Mouse (Mus musculus) midbrain, embryonic 16.5 days (tissue): ENCODE measurements around the gene Mdm4. TPM values are rescaled to one million over a fixed set of nuclear protein-coding genes. Genes with fewer than 3 reads are reported as not detected.

Experiments used
- ATAC-seq: fragments of 200-750 bp; cut with Nextera tagmentation; 2 replicates; pipeline ENCODE4 v1.8.0; 2017; ENCODE audit warnings: moderate TSS enrichment
- H3K27ac ChIP-seq: fragments of 300-500 bp; sonication (generic); 2 replicates; pipeline ENCODE4 v1.5.1; 2014; ENCODE audit warnings: mild to moderate bottlenecking, low read length, mixed read lengths
- H3K27me3 ChIP-seq: fragments of 300-500 bp; sonication (generic); 2 replicates; pipeline ENCODE4 v1.6.1; 2014; ENCODE audit warnings: low read depth, low read length, mixed read lengths; ENCODE audit not compliant: control insufficient read depth, insufficient read depth
- H3K36me3 ChIP-seq: fragments of 300-500 bp; sonication (generic); 2 replicates; pipeline ENCODE4 v1.6.1; 2014; ENCODE audit warnings: mild to moderate bottlenecking, low read length, moderate library complexity, mixed read lengths; ENCODE audit not compliant: control insufficient read depth, insufficient read depth
- H3K4me1 ChIP-seq: fragments of 300-500 bp; sonication (generic); 2 replicates; pipeline ENCODE4 v1.6.1; 2014; ENCODE audit warnings: mild to moderate bottlenecking, low read length, mixed read lengths; ENCODE audit not compliant: control insufficient read depth, insufficient read depth
- H3K4me2 ChIP-seq: fragments of 300-500 bp; sonication (generic); 2 replicates; pipeline ENCODE4 v1.6.1; 2014; ENCODE audit warnings: mild to moderate bottlenecking, low read length, mixed read lengths
- H3K4me3 ChIP-seq: fragments of 300-500 bp; sonication (generic); 2 replicates; pipeline ENCODE4 v1.5.1; 2014; ENCODE audit warnings: low read depth, mild to moderate bottlenecking, low read length, moderate library complexity, mixed read lengths
- H3K9ac ChIP-seq: fragments of 300-500 bp; sonication (generic); 2 replicates; pipeline ENCODE4 v1.6.1; 2014; ENCODE audit warnings: low read depth, low read length, mixed read lengths
- H3K9me3 ChIP-seq: fragments of 300-500 bp; sonication (generic); replicated peaks from 2 replicates; pipeline ENCODE4 v1.6.1; 2014; ENCODE audit warnings: mild to moderate bottlenecking, low read length, mixed read lengths; ENCODE audit not compliant: control insufficient read depth, poor library complexity, severe bottlenecking
- WGBS: fragments of 180-500 bp; shearing (Covaris S2); extraction: QIAGEN DNeasy Blood & Tissue Kit; methylation state at CpG from one replicate; pipeline ENCODE4 v1.1.7; 2014; 5-methylcytosine and 5-hydroxymethylcytosine counted together
- polyA plus RNA-seq: library from polyadenylated mRNA; unstranded; fragments of >200 nt; fragmentation: Nextera tagmentation; extraction: Ambion mirVana; gene quantifications from 2 replicates; pipeline ENCODE4 v1.2.1, GENCODE M21; 2015

Gene Mdm4
- polyA plus RNA-seq, 1 experiment from 2014 or later, result 35.4 TPM

DNA sequence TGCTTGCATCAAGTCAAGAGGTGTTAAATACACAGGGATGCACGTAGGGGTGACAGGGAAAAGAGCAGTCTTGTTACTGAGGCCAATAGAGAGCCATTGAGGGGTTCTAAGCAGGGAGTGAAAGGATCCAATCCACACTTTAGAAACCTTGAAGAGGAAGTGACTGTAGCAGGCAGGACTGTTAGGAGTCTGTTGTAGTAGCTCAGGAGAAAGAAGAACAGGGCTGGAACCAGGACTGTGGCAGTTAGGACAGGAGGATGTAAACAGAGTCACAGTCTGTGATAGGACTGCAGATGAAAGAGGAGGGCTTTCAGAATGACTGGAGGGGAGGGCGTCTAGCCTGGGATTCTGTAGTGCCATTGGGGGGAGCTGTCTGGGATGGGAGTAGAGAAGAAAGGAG, 29.2 kb upstream of the Mdm4 start:
- Histone ChIP-seq H3K27me3 (no peaks in the 10 kb centered on the region), H3K27ac (no peak overlapping the region), H3K9ac (no peak overlapping the region), H3K4me2 (no peak overlapping the region), H3K9me3 (no peaks in the 10 kb centered on the region), H3K4me3 (no peak overlapping the region), H3K36me3 (peaks cover 3% of the 10 kb centered on the region; the same call in 1 of the 2 replicates), H3K4me1 (peaks cover 11% of the 10 kb centered on the region; the same call in 1 of the 2 replicates)
- no peak for ATAC-seq
- 47% methylated on average over 2 of the region's 2 CpGs for WGBS

DNA sequence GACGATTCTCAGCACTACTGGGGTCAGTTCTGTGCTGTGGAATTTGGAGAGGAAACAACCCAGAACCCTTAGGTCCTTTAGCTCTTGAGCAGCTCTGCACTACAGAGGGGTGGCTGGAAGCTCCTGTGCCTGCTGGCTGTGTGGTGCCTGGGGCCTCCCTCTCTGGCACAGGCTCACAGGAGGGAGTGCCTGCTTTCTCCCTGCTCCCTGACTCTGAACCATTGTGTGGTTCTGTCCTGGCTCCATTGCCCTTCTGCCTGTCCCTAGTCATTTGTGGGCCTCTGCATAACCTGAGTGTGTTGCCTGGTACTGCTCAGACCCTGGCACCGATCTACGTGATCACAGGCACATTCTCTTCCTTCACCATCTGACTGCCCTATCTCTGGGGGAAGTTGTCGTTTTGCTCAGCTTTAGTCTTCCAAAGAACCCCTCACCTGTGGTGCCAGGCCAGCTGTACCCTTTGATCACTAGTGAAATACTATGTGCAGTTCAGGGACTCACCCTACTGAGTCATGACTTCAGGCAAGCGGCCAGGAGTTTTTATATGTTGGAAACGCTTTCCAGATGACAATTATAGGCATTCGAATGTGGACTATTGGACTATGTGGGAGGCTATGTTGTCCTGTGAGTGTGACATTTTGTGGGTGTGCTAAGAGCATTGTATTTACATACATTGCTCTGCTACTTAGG, 27.1 kb upstream of the Mdm4 start:
- ATAC-seq, result 0 out of 2 replicates have a peak, but pooled peaks have one; percentile 37
- Histone ChIP-seq H3K4me1 (peaks cover 17% of the 10 kb centered on the region; the same call in 1 of the 2 replicates), H3K36me3 (no peaks in the 10 kb centered on the region), H3K9me3 (no peaks in the 10 kb centered on the region), H3K4me2 (no peak overlapping the region), H3K4me3 (no peak overlapping the region), H3K27me3 (no peaks in the 10 kb centered on the region), H3K9ac (no peak overlapping the region), H3K27ac (no peak overlapping the region)
- WGBS, result 67% methylated on average over 7 of the region's 7 CpGs

- peaks cover 20% of the 10 kb centered on the region; the same call in 1 of the 2 replicates for H3K4me1 ChIP-seq
- H3K27me3 ChIP-seq, result no peaks in the 10 kb centered on the region
- H3K4me2 ChIP-seq, result no peak overlapping the region
- no peak overlapping the region for H3K9ac ChIP-seq
- H3K27ac ChIP-seq, result no peak overlapping the region
- 84% methylated on average over 8 of the region's 8 CpGs for WGBS
- no peak overlapping the region for H3K4me3 ChIP-seq
- H3K9me3 ChIP-seq, result no peaks in the 10 kb centered on the region
- H3K36me3 ChIP-seq, result no peaks in the 10 kb centered on the region
- ATAC-seq, result no peak
Measured at GRCm38 (mm10) chr1:133054326-133054725, 24.0 kb upstream of the Mdm4 start.

DNA sequence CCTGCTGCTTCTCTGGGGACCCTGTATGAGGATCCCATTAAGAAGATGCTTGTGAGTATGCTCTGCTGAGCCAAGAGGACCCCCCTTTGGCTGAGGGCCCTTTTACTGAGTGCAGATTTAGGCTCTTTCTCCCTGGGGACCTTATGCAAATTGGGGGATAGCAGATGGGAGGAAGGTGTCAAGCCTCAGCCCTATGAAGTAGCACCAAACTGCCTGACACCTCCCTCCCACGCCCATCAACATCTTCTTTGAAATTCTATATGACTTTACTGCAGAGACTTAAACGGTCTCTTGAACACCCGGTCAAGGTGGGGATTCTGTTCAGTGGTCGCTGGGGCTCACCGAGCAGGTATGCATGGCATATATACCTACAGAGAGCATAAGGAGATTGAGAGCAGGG, 22.7 kb upstream of the Mdm4 start:
- ATAC-seq, result no peak
- H3K9ac ChIP-seq, result no peak overlapping the region
- 73% methylated on average over 5 of the region's 5 CpGs for WGBS
- no peaks in the 10 kb centered on the region for H3K36me3 ChIP-seq
- H3K27ac ChIP-seq, result no peak overlapping the region
- no peaks in the 10 kb centered on the region for H3K27me3 ChIP-seq
- H3K9me3 ChIP-seq, result no peaks in the 10 kb centered on the region
- H3K4me3 ChIP-seq, result no peak overlapping the region
- H3K4me1 ChIP-seq, result peaks cover 30% of the 10 kb centered on the region
- H3K4me2 ChIP-seq, result no peak overlapping the region

DNA sequence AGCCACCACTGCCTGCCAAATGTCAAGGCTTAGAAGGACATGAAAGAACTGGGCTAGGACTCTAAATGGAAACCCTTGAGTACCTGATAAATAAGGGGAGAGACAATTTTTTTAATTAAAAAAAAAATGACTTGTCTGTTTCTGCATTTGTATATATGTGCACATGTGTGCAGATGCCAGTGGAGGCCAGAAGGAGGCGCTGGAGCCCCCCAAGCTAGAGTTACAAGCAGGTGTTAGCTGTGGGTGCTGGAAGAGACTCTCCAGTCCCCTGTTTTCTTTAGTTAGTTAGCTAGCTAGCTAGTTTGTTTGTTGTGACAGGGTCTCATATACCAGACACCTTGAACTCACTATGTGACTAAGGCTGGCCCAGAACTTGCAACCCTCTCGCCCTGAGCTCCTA, 21.5 kb upstream of the Mdm4 start:
- no peaks in the 10 kb centered on the region for H3K9me3 ChIP-seq
- WGBS, result 91% methylated on average over 2 of the region's 2 CpGs
- no peak overlapping the region for H3K4me2 ChIP-seq
- H3K9ac ChIP-seq, result no peak overlapping the region
- H3K4me3 ChIP-seq, result no peak overlapping the region
- no peak overlapping the region for H3K27ac ChIP-seq
- no peaks in the 10 kb centered on the region for H3K36me3 ChIP-seq
- peaks cover 31% of the 10 kb centered on the region for H3K4me1 ChIP-seq
- ATAC-seq, result no peak
- no peaks in the 10 kb centered on the region for H3K27me3 ChIP-seq

DNA sequence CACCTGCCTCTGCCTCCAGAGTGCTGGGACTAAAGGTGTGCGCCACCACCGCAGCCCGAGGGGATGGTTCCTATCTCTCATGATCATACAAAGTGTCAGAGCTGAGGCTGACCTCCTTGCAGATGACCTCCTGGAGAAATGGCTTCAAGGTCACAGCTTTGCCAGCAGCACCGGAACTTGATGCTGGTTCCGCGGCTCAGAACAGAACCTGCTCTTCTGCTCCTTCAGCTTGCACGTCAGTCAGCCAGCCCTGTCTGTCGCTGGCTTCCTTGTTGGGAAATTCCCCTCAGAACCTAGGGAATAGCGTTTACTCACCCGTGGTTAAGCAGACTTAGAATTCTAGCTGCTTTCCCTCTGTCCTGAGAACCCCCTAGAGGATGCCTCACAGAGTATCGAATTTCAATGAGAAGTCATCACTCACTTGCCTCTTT, 19.7 kb upstream of the Mdm4 start:
- H3K4me1 ChIP-seq, result peaks cover 34% of the 10 kb centered on the region

DNA sequence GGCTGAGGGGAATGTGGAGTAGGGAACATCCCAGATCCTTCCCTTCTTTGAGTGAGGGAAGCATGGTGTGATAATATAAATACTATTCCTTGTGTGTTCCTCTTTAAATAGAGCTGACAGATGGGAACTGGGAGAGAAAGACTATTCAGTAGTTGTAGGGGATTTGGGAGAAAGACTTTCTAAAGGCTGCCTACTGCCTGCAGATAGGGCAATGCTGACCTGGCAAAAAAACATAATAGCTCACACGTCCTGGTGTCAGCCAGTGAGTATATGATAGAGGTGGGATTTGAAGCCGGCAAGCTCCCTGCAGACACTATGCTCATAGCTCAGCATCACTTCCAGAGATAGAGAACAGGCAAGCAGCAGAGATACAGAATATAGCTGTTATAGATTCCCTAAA, 18.3 kb upstream of the Mdm4 start:
- peak overlapping the region; percentile 29 for H3K4me2 ChIP-seq
- H3K27ac ChIP-seq, result peak overlapping the region; percentile 40; the same call in 1 of the 2 replicates
- WGBS, result 11% methylated on average over 2 of the region's 2 CpGs
- H3K9ac ChIP-seq, result peak overlapping the region; percentile 20; the same call in 1 of the 2 replicates
- H3K36me3 ChIP-seq, result no peaks in the 10 kb centered on the region
- H3K9me3 ChIP-seq, result no peaks in the 10 kb centered on the region
- no peak for ATAC-seq
- H3K27me3 ChIP-seq, result no peaks in the 10 kb centered on the region
- peaks cover 35% of the 10 kb centered on the region for H3K4me1 ChIP-seq
- H3K4me3 ChIP-seq, result 0 out of 2 replicates have a peak overlapping the region, but pooled peaks have one; percentile 3

More for the DNA sequence above, 19.7 kb upstream of the Mdm4 start:
- H3K4me3 ChIP-seq, result no peak overlapping the region
- H3K27me3 ChIP-seq, result no peaks in the 10 kb centered on the region
- WGBS, result 30% methylated on average over 11 of the region's 11 CpGs
- H3K27ac ChIP-seq, result no peak overlapping the region
- ATAC-seq, result no peak
- no peaks in the 10 kb centered on the region for H3K9me3 ChIP-seq
- H3K4me2 ChIP-seq, result no peak overlapping the region
- no peaks in the 10 kb centered on the region for H3K36me3 ChIP-seq
- H3K9ac ChIP-seq, result no peak overlapping the region

DNA sequence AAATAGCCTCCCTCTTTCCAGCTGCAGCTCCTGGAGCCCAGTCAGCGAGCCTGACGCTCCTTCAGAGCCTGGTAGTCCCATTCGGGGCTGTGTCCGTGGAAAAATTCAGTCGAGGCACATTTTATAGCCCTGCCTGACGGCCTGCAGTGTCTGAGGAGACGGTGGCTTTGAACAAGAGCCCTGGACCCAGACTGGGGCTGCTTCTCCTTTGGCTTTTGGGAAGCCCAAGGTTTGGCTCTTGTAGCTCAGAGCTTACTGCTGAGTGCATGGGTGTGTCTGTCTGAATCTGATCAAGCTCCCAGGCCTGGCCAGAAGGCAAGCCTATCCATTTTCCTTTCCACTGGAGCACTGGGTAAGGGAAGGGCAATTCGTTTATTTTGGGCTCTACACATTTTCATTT, 17.2 kb upstream of the Mdm4 start:
- peak overlapping the region; percentile 99 for H3K9ac ChIP-seq
- peak overlapping the region; percentile 98 for H3K27ac ChIP-seq
- H3K36me3 ChIP-seq, result no peaks in the 10 kb centered on the region
- WGBS, result 29% methylated on average over 8 of the region's 8 CpGs
- peak overlapping the region; percentile 89 for H3K4me3 ChIP-seq
- no peaks in the 10 kb centered on the region for H3K9me3 ChIP-seq
- peak overlapping the region; percentile 63 for H3K4me2 ChIP-seq
- ATAC-seq, result no peak
- no peaks in the 10 kb centered on the region for H3K27me3 ChIP-seq
- peaks cover 32% of the 10 kb centered on the region for H3K4me1 ChIP-seq

- Histone ChIP-seq H3K9me3 (no peaks in the 10 kb centered on the region), H3K4me2 (peak overlapping the region; percentile 63), H3K4me1 (peaks cover 31% of the 10 kb centered on the region), H3K36me3 (no peaks in the 10 kb centered on the region), H3K27me3 (no peaks in the 10 kb centered on the region), H3K9ac (peak overlapping the region; percentile 99), H3K4me3 (peak overlapping the region; percentile 89), H3K27ac (peak overlapping the region; percentile 98)
- under 1% methylated on average over 39 of the region's 40 CpGs for WGBS
- peak; percentile 71 for ATAC-seq
Measured at GRCm38 (mm10) chr1:133046441-133046931, 16.1 kb upstream of the Mdm4 start.
